Mouse (Mus musculus): ENCODE results near the gene Krtap3-2. TPM values are rescaled to one million over a fixed set of nuclear protein-coding genes. Genes with fewer than 3 reads are reported as not detected.
"Not testable (repeated sequence)": the region's sequence is repeated elsewhere in the genome, so short reads cannot be mapped to it uniquely, and the experiment has no call there.

Krtap3-2 gene
- polyA plus RNA-seq (2015; fragmentation: Nextera tagmentation; extraction: Ambion mirVana) = 2.8 and 2.9 TPM in 2 replicates

GRCm38 (mm10) chr11:99556753-99557152, at the start of gene Krtap3-2:
TSS of gene Krtap3-2 (minus strand) at chr11:99556853.
- WGBS = 79% methylated on average over 2 of the region's 2 CpGs
- H3K27ac ChIP-seq (replicated peaks) = no peak within 1 kb of the TSS

GRCm38 (mm10) chr11:99603208-99603607, 46.6 kb upstream of the Krtap3-2 start, which contains the start of gene Gm11938:
TSS of gene Gm11938 (minus strand) at chr11:99603308.
- WGBS = 76% methylated on average over 1 of the region's 1 CpGs
- ATAC-seq (ENCODE audit: insufficient number of reproducible peaks, low FRiP score, low TSS enrichment, low read depth) = not testable (repeated sequence)

More at GRCm38 (mm10) chr11:99556753-99557152, at the start of gene Krtap3-2:
- H3K4me1 ChIP-seq = no peaks in the 10 kb centered on the region
- no peak within 1 kb of the TSS for H3K4me3 ChIP-seq (replicated peaks)
- ATAC-seq (ENCODE audit: insufficient number of reproducible peaks, low FRiP score, low TSS enrichment, low read depth) = no peak
- H3K27me3 ChIP-seq = no peaks in the 10 kb centered on the region
- no peaks in the 10 kb centered on the region for H3K36me3 ChIP-seq
- no peak within 1 kb of the TSS for H3K4me2 ChIP-seq (replicated peaks)
- H3K9me3 ChIP-seq (replicated peaks) = no peaks in the 10 kb centered on the region
- no peak within 1 kb of the TSS for H3K9ac ChIP-seq

GRCm38 (mm10) chr11:99597742-99598141, 41.1 kb upstream of the Krtap3-2 start, which contains the start of gene Krtap9-3:
TSS of gene Krtap9-3 (minus strand) at chr11:99598105.
- H3K36me3 ChIP-seq; H3K27ac ChIP-seq (replicated peaks); H3K9me3 ChIP-seq (replicated peaks); H3K4me3 ChIP-seq (replicated peaks); H3K27me3 ChIP-seq; H3K4me1 ChIP-seq; ATAC-seq (ENCODE audit: insufficient number of reproducible peaks, low FRiP score, low TSS enrichment, low read depth); H3K4me2 ChIP-seq (replicated peaks); H3K9ac ChIP-seq: not testable (repeated sequence)
- WGBS = 77% methylated on average over 6 of the region's 6 CpGs

More at GRCm38 (mm10) chr11:99603208-99603607, 46.6 kb upstream of the Krtap3-2 start, which contains the start of gene Gm11938:
- not testable (repeated sequence) for H3K4me2 ChIP-seq (replicated peaks); H3K4me3 ChIP-seq (replicated peaks); H3K4me1 ChIP-seq; H3K9me3 ChIP-seq (replicated peaks); H3K27me3 ChIP-seq; H3K27ac ChIP-seq (replicated peaks); H3K36me3 ChIP-seq; H3K9ac ChIP-seq

- no peak within 1 kb of the TSS for H3K4me2 ChIP-seq (replicated peaks)
- no peak within 1 kb of the TSS for H3K27ac ChIP-seq (replicated peaks)
- H3K36me3 ChIP-seq = no peaks in the 10 kb centered on the region
- H3K4me3 ChIP-seq (replicated peaks) = no peak within 1 kb of the TSS
- WGBS = 72% methylated on average over 6 of the region's 6 CpGs
- no peak for ATAC-seq (ENCODE audit: insufficient number of reproducible peaks, low FRiP score, low TSS enrichment, low read depth)
- H3K27me3 ChIP-seq = no peaks in the 10 kb centered on the region
- no peaks in the 10 kb centered on the region for H3K9me3 ChIP-seq (replicated peaks)
- no peak within 1 kb of the TSS for H3K9ac ChIP-seq
- H3K4me1 ChIP-seq = no peaks in the 10 kb centered on the region
Observed at GRCm38 (mm10) chr11:99590981-99591380, 34.3 kb upstream of the Krtap3-2 start, which contains the start of gene Krtap1-3. TSS of gene Krtap1-3 (minus strand) at chr11:99591339.

- Histone ChIP-seq H3K4me3 (replicated peaks) (no peak overlapping the region), H3K27me3 (no peaks in the 10 kb centered on the region), H3K4me2 (replicated peaks) (no peak overlapping the region), H3K36me3 (no peaks in the 10 kb centered on the region), H3K9me3 (replicated peaks) (no peaks in the 10 kb centered on the region), H3K4me1 (no peaks in the 10 kb centered on the region), H3K9ac (no peak overlapping the region), H3K27ac (replicated peaks) (no peak overlapping the region)
- WGBS = 83% methylated on average over 7 of the region's 7 CpGs
- no peak for ATAC-seq (ENCODE audit: insufficient number of reproducible peaks, low FRiP score, low TSS enrichment, low read depth)
Observed at GRCm38 (mm10) chr11:99585096-99585495, 28.4 kb upstream of the Krtap3-2 start.

- WGBS = 55% methylated on average over 5 of the region's 5 CpGs
Observed at GRCm38 (mm10) chr11:99583245-99583704, 26.6 kb upstream of the Krtap3-2 start, which contains the start of gene Krtap1-4. TSS of gene Krtap1-4 (minus strand) at chr11:99583654.

GRCm38 (mm10) chr11:99581564-99581963, 24.9 kb upstream of the Krtap3-2 start:
- Histone ChIP-seq H3K4me3 (replicated peaks) (no peak overlapping the region), H3K9ac (no peak overlapping the region), H3K4me1 (no peaks in the 10 kb centered on the region), H3K27me3 (no peaks in the 10 kb centered on the region), H3K27ac (replicated peaks) (no peak overlapping the region), H3K9me3 (replicated peaks) (no peaks in the 10 kb centered on the region), H3K4me2 (replicated peaks) (no peak overlapping the region), H3K36me3 (no peaks in the 10 kb centered on the region)
- WGBS = 75% methylated on average over 6 of the region's 6 CpGs
- no peak for ATAC-seq (ENCODE audit: insufficient number of reproducible peaks, low FRiP score, low TSS enrichment, low read depth)

More at GRCm38 (mm10) chr11:99583245-99583704, 26.6 kb upstream of the Krtap3-2 start, which contains the start of gene Krtap1-4:
- no peak within 1 kb of the TSS for H3K9ac ChIP-seq
- no peaks in the 10 kb centered on the region for H3K27me3 ChIP-seq
- H3K4me3 ChIP-seq (replicated peaks) = no peak within 1 kb of the TSS
- no peaks in the 10 kb centered on the region for H3K9me3 ChIP-seq (replicated peaks)
- no peak for ATAC-seq (ENCODE audit: insufficient number of reproducible peaks, low FRiP score, low TSS enrichment, low read depth)
- H3K4me2 ChIP-seq (replicated peaks) = no peak within 1 kb of the TSS
- no peak within 1 kb of the TSS for H3K27ac ChIP-seq (replicated peaks)
- no peaks in the 10 kb centered on the region for H3K4me1 ChIP-seq
- H3K36me3 ChIP-seq = no peaks in the 10 kb centered on the region

- no peak overlapping the region for H3K4me2 ChIP-seq (replicated peaks)
- H3K27ac ChIP-seq (replicated peaks) = no peak overlapping the region
- no peak for ATAC-seq (ENCODE audit: insufficient number of reproducible peaks, low FRiP score, low TSS enrichment, low read depth)
- no peak overlapping the region for H3K4me3 ChIP-seq (replicated peaks)
- H3K36me3 ChIP-seq = no peaks in the 10 kb centered on the region
- no peaks in the 10 kb centered on the region for H3K4me1 ChIP-seq
- H3K27me3 ChIP-seq = no peaks in the 10 kb centered on the region
- no peaks in the 10 kb centered on the region for H3K9me3 ChIP-seq (replicated peaks)
- no peak overlapping the region for H3K9ac ChIP-seq
- 76% methylated on average over 5 of the region's 5 CpGs for WGBS
Observed at GRCm38 (mm10) chr11:99581051-99581450, 24.4 kb upstream of the Krtap3-2 start.

GRCm38 (mm10) chr11:99580636-99581035, 24.0 kb upstream of the Krtap3-2 start, which contains the start of gene Krtap1-5:
TSS of gene Krtap1-5 (minus strand) at chr11:99581016.
- no peaks in the 10 kb centered on the region for H3K9me3 ChIP-seq (replicated peaks)
- no peak within 1 kb of the TSS for H3K4me3 ChIP-seq (replicated peaks)
- no peak for ATAC-seq (ENCODE audit: insufficient number of reproducible peaks, low FRiP score, low TSS enrichment, low read depth)
- WGBS = 77% methylated on average over 6 of the region's 6 CpGs
- H3K27me3 ChIP-seq = no peaks in the 10 kb centered on the region
- H3K27ac ChIP-seq (replicated peaks) = no peak within 1 kb of the TSS
- no peak within 1 kb of the TSS for H3K9ac ChIP-seq
- H3K4me2 ChIP-seq (replicated peaks) = no peak within 1 kb of the TSS
- no peaks in the 10 kb centered on the region for H3K36me3 ChIP-seq
- no peaks in the 10 kb centered on the region for H3K4me1 ChIP-seq

GRCm38 (mm10) chr11:99574106-99574505, 17.5 kb upstream of the Krtap3-2 start:
- H3K9ac ChIP-seq = no peak overlapping the region
- H3K4me3 ChIP-seq (replicated peaks) = peak overlapping the region; percentile 24; the same call in 1 of the 2 replicates
- peak overlapping the region; percentile 44 for H3K4me2 ChIP-seq (replicated peaks)
- no peak for ATAC-seq (ENCODE audit: insufficient number of reproducible peaks, low FRiP score, low TSS enrichment, low read depth)
- H3K27me3 ChIP-seq = no peaks in the 10 kb centered on the region
- H3K4me1 ChIP-seq = no peaks in the 10 kb centered on the region
- no peak overlapping the region for H3K27ac ChIP-seq (replicated peaks)
- no peaks in the 10 kb centered on the region for H3K36me3 ChIP-seq
- 2% methylated on average over 7 of the region's 7 CpGs for WGBS
- H3K9me3 ChIP-seq (replicated peaks) = no peaks in the 10 kb centered on the region

- Histone ChIP-seq H3K4me2 (replicated peaks) (no peak overlapping the region), H3K36me3 (no peaks in the 10 kb centered on the region), H3K9ac (no peak overlapping the region), H3K27ac (replicated peaks) (no peak overlapping the region), H3K4me1 (no peaks in the 10 kb centered on the region), H3K4me3 (replicated peaks) (no peak overlapping the region), H3K9me3 (replicated peaks) (no peaks in the 10 kb centered on the region), H3K27me3 (no peaks in the 10 kb centered on the region)
- no peak for ATAC-seq (ENCODE audit: insufficient number of reproducible peaks, low FRiP score, low TSS enrichment, low read depth)
- WGBS = 56% methylated on average over 4 of the region's 4 CpGs
Observed at GRCm38 (mm10) chr11:99573164-99573563, 16.5 kb upstream of the Krtap3-2 start.

GRCm38 (mm10) chr11:99566530-99566929, 9.9 kb upstream of the Krtap3-2 start, which contains the start of gene Krtap3-1:
TSS of gene Krtap3-1 (minus strand) at chr11:99566630.
- Histone ChIP-seq H3K4me3 (replicated peaks) (no peak within 1 kb of the TSS), H3K4me2 (replicated peaks) (no peak within 1 kb of the TSS), H3K27me3 (no peaks in the 10 kb centered on the region), H3K9me3 (replicated peaks) (no peaks in the 10 kb centered on the region), H3K4me1 (no peaks in the 10 kb centered on the region), H3K9ac (no peak within 1 kb of the TSS), H3K27ac (replicated peaks) (no peak within 1 kb of the TSS), H3K36me3 (no peaks in the 10 kb centered on the region)
- ATAC-seq (ENCODE audit: insufficient number of reproducible peaks, low FRiP score, low TSS enrichment, low read depth) = no peak
- WGBS = 86% methylated on average over 7 of the region's 7 CpGs

Measured in embryonic facial prominence, embryonic 15.5 days (tissue).